Mouse (Mus musculus) neural tube, embryonic 15.5 days (tissue): ENCODE data around the gene Klk1b24. TPM values are rescaled to one million over a fixed set of nuclear protein-coding genes. Genes with fewer than 3 reads are reported as not detected.
"Not testable (repeated sequence)": the region's sequence is repeated elsewhere in the genome, so short reads cannot be mapped to it uniquely, and the experiment has no call there.

Experiments
- ATAC-seq: fragments of 200-750 bp; cut with Nextera tagmentation; 2 replicates; pipeline ENCODE4 v1.8.0; 2017; ENCODE audit warnings: mild to moderate bottlenecking, moderate TSS enrichment, moderate library complexity; ENCODE audit not compliant: low FRiP score
- H3K27ac ChIP-seq: fragments of 300-500 bp; sonication (generic); replicated peaks from 2 replicates; pipeline ENCODE4 v1.5.1; 2015; ENCODE audit warnings: mild to moderate bottlenecking, inconsistent platforms
- H3K27me3 ChIP-seq: fragments of 300-500 bp; sonication (generic); replicated peaks from 2 replicates; pipeline ENCODE4 v1.6.1; 2015; ENCODE audit warnings: inconsistent platforms
- H3K36me3 ChIP-seq: fragments of 300-500 bp; sonication (generic); 2 replicates; pipeline ENCODE4 v1.6.1; 2015; ENCODE audit warnings: inconsistent platforms
- H3K4me1 ChIP-seq: fragments of 300-500 bp; sonication (generic); 2 replicates; pipeline ENCODE4 v1.6.1; 2015; ENCODE audit warnings: inconsistent platforms
- H3K4me2 ChIP-seq: fragments of 300-500 bp; sonication (generic); 2 replicates; pipeline ENCODE4 v1.6.1; 2015; ENCODE audit warnings: inconsistent platforms, mild to moderate bottlenecking, moderate library complexity
- H3K4me3 ChIP-seq: fragments of 300-500 bp; sonication (generic); replicated peaks from 2 replicates; pipeline ENCODE4 v1.5.1; 2015; ENCODE audit warnings: mild to moderate bottlenecking, inconsistent platforms
- H3K9ac ChIP-seq: fragments of 300-500 bp; sonication (generic); replicated peaks from 2 replicates; pipeline ENCODE4 v1.6.1; 2015; ENCODE audit warnings: mild to moderate bottlenecking, inconsistent platforms
- H3K9me3 ChIP-seq: fragments of 300-500 bp; sonication (generic); replicated peaks from 2 replicates; pipeline ENCODE4 v1.6.1; 2016; ENCODE audit warnings: inconsistent platforms
- WGBS: fragments of 180-500 bp; shearing (Covaris S2); methylation state at CpG from one replicate; pipeline ENCODE4 v1.1.7; 2015; ENCODE audit warnings: mixed read lengths; 5-methylcytosine and 5-hydroxymethylcytosine counted together
- polyA plus RNA-seq: library from polyadenylated mRNA; unstranded; fragments of >200 nt; fragmentation: Nextera tagmentation; extraction: Ambion mirVana; gene quantifications from 2 replicates; pipeline ENCODE4 v1.2.1, GENCODE M21; 2015

Klk1b24 gene
- polyA plus RNA-seq = not detected in 2 replicates

GRCm38 (mm10) chr7:44187936-44188335 lies at the start of gene Klk1b24:
Gene Klk1b24 (plus strand): TSS chr7:44188236.
- H3K27me3 ChIP-seq, H3K36me3 ChIP-seq, H3K27ac ChIP-seq, ATAC-seq, H3K9ac ChIP-seq, H3K9me3 ChIP-seq, H3K4me2 ChIP-seq, H3K4me1 ChIP-seq, H3K4me3 ChIP-seq: not testable (repeated sequence)

- Histone ChIP-seq H3K27me3 (no peaks in the 10 kb centered on the region), H3K9me3 (no peaks in the 10 kb centered on the region), H3K4me1 (no peaks in the 10 kb centered on the region), H3K36me3 (no peaks in the 10 kb centered on the region), H3K9ac (no peak overlapping the region), H3K27ac (no peak overlapping the region), H3K4me2 (no peak overlapping the region), H3K4me3 (no peak overlapping the region)
- 47% methylated on average over 9 of the region's 9 CpGs for WGBS
- no peak for ATAC-seq
Measured at GRCm38 (mm10) chr7:44179299-44180045, 8.6 kb upstream of the Klk1b24 start.

- H3K9me3 ChIP-seq, H3K36me3 ChIP-seq, H3K4me2 ChIP-seq, ATAC-seq, H3K27ac ChIP-seq, H3K9ac ChIP-seq, H3K27me3 ChIP-seq, H3K4me1 ChIP-seq, H3K4me3 ChIP-seq: not testable (repeated sequence)
- 70% methylated on average over 8 of the region's 8 CpGs for WGBS
Measured at GRCm38 (mm10) chr7:44186516-44186915, 1.5 kb upstream of the Klk1b24 start.

GRCm38 (mm10) chr7:44193466-44193865 lies 5.4 kb downstream of the Klk1b24 start:
- not testable (repeated sequence) for H3K9me3 ChIP-seq, H3K4me2 ChIP-seq, H3K4me3 ChIP-seq, H3K36me3 ChIP-seq, H3K4me1 ChIP-seq, ATAC-seq, H3K27ac ChIP-seq, H3K9ac ChIP-seq, H3K27me3 ChIP-seq
- WGBS = 83% methylated on average over 1 of the region's 1 CpGs

GRCm38 (mm10) chr7:44197891-44198290 lies 9.9 kb downstream of the Klk1b24 start, which contains the start of gene Klk1b3:
Gene Klk1b3 (plus strand): TSS chr7:44198191.
- Histone ChIP-seq H3K4me3 (no peak within 1 kb of the TSS), H3K27ac (no peak within 1 kb of the TSS), H3K4me2 (no peak within 1 kb of the TSS), H3K36me3 (no peaks in the 10 kb centered on the region), H3K4me1 (no peaks in the 10 kb centered on the region), H3K9ac (no peak within 1 kb of the TSS), H3K9me3 (no peaks in the 10 kb centered on the region), H3K27me3 (no peaks in the 10 kb centered on the region)
- ATAC-seq = no peak
- 80% methylated on average over 3 of the region's 3 CpGs for WGBS

- H3K4me1 ChIP-seq, H3K9me3 ChIP-seq, H3K36me3 ChIP-seq, H3K4me2 ChIP-seq, H3K9ac ChIP-seq, H3K27me3 ChIP-seq, ATAC-seq, H3K4me3 ChIP-seq, H3K27ac ChIP-seq: not testable (repeated sequence)
- 64% methylated on average over 3 of the region's 3 CpGs for WGBS
Measured at GRCm38 (mm10) chr7:44207135-44207534, 19.1 kb downstream of the Klk1b24 start, which contains the start of gene Klk1b4. Gene Klk1b4 (plus strand): TSS chr7:44207435.

- no peak overlapping the region for H3K4me3 ChIP-seq
- 86% methylated on average over 3 of the region's 3 CpGs for WGBS
- H3K4me2 ChIP-seq = no peak overlapping the region
- H3K9ac ChIP-seq = no peak overlapping the region
- H3K4me1 ChIP-seq = no peaks in the 10 kb centered on the region
- H3K36me3 ChIP-seq = no peaks in the 10 kb centered on the region
- no peak for ATAC-seq
- no peaks in the 10 kb centered on the region for H3K27me3 ChIP-seq
- H3K9me3 ChIP-seq = no peaks in the 10 kb centered on the region
- no peak overlapping the region for H3K27ac ChIP-seq
Measured at GRCm38 (mm10) chr7:44208307-44208706, 20.3 kb downstream of the Klk1b24 start.

- Histone ChIP-seq H3K9me3 (no peaks in the 10 kb centered on the region), H3K36me3 (no peaks in the 10 kb centered on the region), H3K27ac (no peak within 1 kb of the TSS), H3K27me3 (no peaks in the 10 kb centered on the region), H3K4me2 (no peak within 1 kb of the TSS), H3K9ac (no peak within 1 kb of the TSS), H3K4me1 (no peaks in the 10 kb centered on the region), H3K4me3 (no peak within 1 kb of the TSS)
- ATAC-seq = no peak
- WGBS = 88% methylated on average over 1 of the region's 1 CpGs
Measured at GRCm38 (mm10) chr7:44215645-44216044, 27.6 kb downstream of the Klk1b24 start, which contains the start of gene Klk1b5. Gene Klk1b5 (plus strand): TSS chr7:44215945.

- H3K4me2 ChIP-seq, H3K27ac ChIP-seq, H3K9me3 ChIP-seq, H3K9ac ChIP-seq, ATAC-seq, H3K27me3 ChIP-seq, H3K4me3 ChIP-seq, H3K36me3 ChIP-seq, H3K4me1 ChIP-seq: not testable (repeated sequence)
- 84% methylated on average over 8 of the region's 10 CpGs for WGBS
Measured at GRCm38 (mm10) chr7:44221601-44222000, 33.6 kb downstream of the Klk1b24 start.

GRCm38 (mm10) chr7:44222335-44222734 lies 34.3 kb downstream of the Klk1b24 start:
- H3K4me3 ChIP-seq, H3K4me2 ChIP-seq, H3K9me3 ChIP-seq, ATAC-seq, H3K27ac ChIP-seq, H3K9ac ChIP-seq, H3K4me1 ChIP-seq, H3K27me3 ChIP-seq, H3K36me3 ChIP-seq: not testable (repeated sequence)
- 77% methylated on average over 6 of the region's 6 CpGs for WGBS

- Histone ChIP-seq H3K9me3 (no peaks in the 10 kb centered on the region), H3K4me1 (no peaks in the 10 kb centered on the region), H3K27me3 (no peaks in the 10 kb centered on the region), H3K27ac (no peak within 1 kb of the TSS), H3K4me2 (no peak within 1 kb of the TSS), H3K36me3 (no peaks in the 10 kb centered on the region), H3K4me3 (no peak within 1 kb of the TSS), H3K9ac (no peak within 1 kb of the TSS)
- 57% methylated on average over 1 of the region's 1 CpGs for WGBS
- no peak for ATAC-seq
Measured at GRCm38 (mm10) chr7:44225076-44225475, 37.0 kb downstream of the Klk1b24 start, which contains the start of gene Klk1. Gene Klk1 (plus strand): TSS chr7:44225360.

- 89% methylated on average over 3 of the region's 3 CpGs for WGBS
- Histone ChIP-seq H3K9ac (no peak within 1 kb of the TSS), H3K27ac (no peak within 1 kb of the TSS), H3K4me2 (no peak within 1 kb of the TSS), H3K4me3 (no peak within 1 kb of the TSS), H3K9me3 (no peaks in the 10 kb centered on the region), H3K4me1 (no peaks in the 10 kb centered on the region), H3K27me3 (0 out of 2 replicates have a peak, but pooled peaks cover 2% of the 10 kb centered on the region), H3K36me3 (no peaks in the 10 kb centered on the region)
- ATAC-seq = no peak
Measured at GRCm38 (mm10) chr7:44235909-44236308, 47.9 kb downstream of the Klk1b24 start, which contains the start of gene Gm36864. Gene Gm36864 (plus strand): TSS chr7:44236177.
